Mouse (Mus musculus): ENCODE results near the gene Pla2g2c. TPM values are rescaled to one million over a fixed set of nuclear protein-coding genes. Genes with fewer than 3 reads are reported as not detected.

Gene Pla2g2c
- polyA plus RNA-seq, 1 experiment: not detected

DNA sequence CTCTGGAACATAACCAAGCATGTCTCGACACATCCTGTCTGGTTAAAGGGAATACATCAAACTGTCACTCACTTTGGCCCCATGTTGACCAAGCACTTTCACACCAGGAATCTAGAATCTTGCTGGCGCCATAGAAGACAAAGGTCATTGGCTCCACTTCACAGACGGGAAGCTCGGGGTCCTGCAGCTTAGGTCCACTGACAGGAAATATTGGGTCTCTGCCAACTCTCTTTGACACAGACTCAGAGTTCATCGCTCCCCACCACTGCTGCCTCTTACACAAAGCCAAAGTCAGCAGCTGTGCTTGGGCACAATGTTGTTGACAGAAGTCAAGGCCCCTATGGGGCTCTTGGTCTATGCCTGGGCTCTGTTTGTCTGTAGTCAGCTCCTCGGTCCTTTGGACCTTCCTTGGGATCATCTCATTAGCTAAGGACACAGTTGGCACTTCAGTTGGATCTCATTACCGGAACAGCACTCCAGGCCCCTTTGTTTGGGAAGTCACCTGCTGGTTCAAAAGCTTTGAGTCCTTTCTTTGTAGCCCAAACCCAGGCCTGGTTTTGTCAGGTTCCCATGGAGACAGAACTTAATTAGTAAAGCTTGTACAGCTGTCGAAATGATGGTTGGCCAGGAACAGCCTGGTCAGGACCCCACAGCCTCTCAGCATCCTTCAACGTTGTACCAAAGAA is 4.6 kb downstream of the Pla2g2c start:
- Histone ChIP-seq H3K79me3 (ENCODE audit: low read depth) (no peaks in the 10 kb centered on the region), H3K79me2 (ENCODE audit: control insufficient read depth, insufficient read depth) (no peaks in the 10 kb centered on the region), H3K4me3 (ENCODE audit: insufficient read depth, poor library complexity, severe bottlenecking) (no peak overlapping the region), H3K36me3 (ENCODE audit: control insufficient read depth, insufficient read depth) (no peaks in the 10 kb centered on the region), H3ac (ENCODE audit: control insufficient read depth, insufficient read length, low read depth) (no peak overlapping the region), H3K27me3 (ENCODE audit: control insufficient read depth, insufficient read depth, insufficient read length) (peaks cover 29% of the 10 kb centered on the region)
- no peak for TF ChIP-seq CEBPB (IDR thresholded peaks at IDR 0.05; ENCODE audit: low read depth)
- no peak for TF ChIP-seq MAX (IDR thresholded peaks at IDR 0.05)
- TF ChIP-seq CTCF (IDR thresholded peaks at IDR 0.05; ENCODE audit: control insufficient read depth, insufficient read depth, insufficient read length): no peak
- no peak for TF ChIP-seq USF1 (IDR thresholded peaks at IDR 0.05; ENCODE audit: low read depth)
- no peak for TF ChIP-seq MYOD1 (IDR thresholded peaks at IDR 0.05; ENCODE audit: control insufficient read depth, insufficient read length, low read depth)
- TF ChIP-seq MYOG (IDR thresholded peaks at IDR 0.05; ENCODE audit: control insufficient read depth, extremely low read depth, insufficient read length): no peak

GRCm38 (mm10) chr4:138734105-138734504 is 9.5 kb downstream of the Pla2g2c start:
- Histone ChIP-seq H3K79me3 (ENCODE audit: low read depth) (no peaks in the 10 kb centered on the region), H3K27me3 (ENCODE audit: control insufficient read depth, insufficient read depth, insufficient read length) (peaks cover 40% of the 10 kb centered on the region), H3K79me2 (ENCODE audit: control insufficient read depth, insufficient read depth) (no peaks in the 10 kb centered on the region), H3K36me3 (ENCODE audit: control insufficient read depth, insufficient read depth) (no peaks in the 10 kb centered on the region), H3K4me3 (ENCODE audit: insufficient read depth, poor library complexity, severe bottlenecking) (no peak overlapping the region), H3ac (ENCODE audit: control insufficient read depth, insufficient read length, low read depth) (no peak overlapping the region)
- TF ChIP-seq MYOG (IDR thresholded peaks at IDR 0.05; ENCODE audit: control insufficient read depth, extremely low read depth, insufficient read length) (no peak), USF1 (IDR thresholded peaks at IDR 0.05; ENCODE audit: low read depth) (no peak), CEBPB (IDR thresholded peaks at IDR 0.05; ENCODE audit: low read depth) (no peak), CTCF (IDR thresholded peaks at IDR 0.05; ENCODE audit: control insufficient read depth, insufficient read depth, insufficient read length) (no peak), MYOD1 (IDR thresholded peaks at IDR 0.05; ENCODE audit: control insufficient read depth, insufficient read length, low read depth) (no peak), FOSL1 (IDR thresholded peaks at IDR 0.05; ENCODE audit: insufficient read depth, low read length, poor library complexity, severe bottlenecking) (no peak), MAX (IDR thresholded peaks at IDR 0.05) (no peak)

DNA sequence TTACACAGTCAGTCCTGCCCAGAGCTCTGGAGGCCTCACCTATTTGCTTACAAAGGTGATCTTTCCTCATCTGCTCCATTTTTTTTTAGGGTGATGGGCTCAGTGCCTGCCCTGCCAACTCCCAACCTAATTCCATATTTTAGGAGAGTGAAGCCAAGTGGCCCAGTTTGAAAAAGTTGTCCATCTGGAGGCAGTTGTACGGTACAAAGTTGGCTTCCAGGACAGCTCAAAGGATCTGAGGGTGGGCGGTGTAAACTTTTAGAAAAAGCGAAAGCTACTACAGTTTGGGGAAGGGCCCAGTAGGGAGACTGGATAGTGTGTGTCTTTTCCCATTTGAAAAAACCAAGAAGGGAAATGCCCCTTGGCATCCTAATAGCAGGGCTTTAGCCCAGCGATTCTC is 10.3 kb downstream of the Pla2g2c start:
- peaks cover 48% of the 10 kb centered on the region for H3K27me3 ChIP-seq (ENCODE audit: control insufficient read depth, insufficient read depth, insufficient read length)
- H3ac ChIP-seq (ENCODE audit: control insufficient read depth, insufficient read length, low read depth): no peak overlapping the region
- H3K79me3 ChIP-seq (ENCODE audit: low read depth): no peaks in the 10 kb centered on the region
- no peaks in the 10 kb centered on the region for H3K79me2 ChIP-seq (ENCODE audit: control insufficient read depth, insufficient read depth)
- TF ChIP-seq USF1 (IDR thresholded peaks at IDR 0.05; ENCODE audit: low read depth) (no peak), CEBPB (IDR thresholded peaks at IDR 0.05; ENCODE audit: low read depth) (no peak), MYOG (IDR thresholded peaks at IDR 0.05; ENCODE audit: control insufficient read depth, extremely low read depth, insufficient read length) (no peak), CTCF (IDR thresholded peaks at IDR 0.05; ENCODE audit: control insufficient read depth, insufficient read depth, insufficient read length) (no peak)
- H3K4me3 ChIP-seq (ENCODE audit: insufficient read depth, poor library complexity, severe bottlenecking): no peak overlapping the region
- no peaks in the 10 kb centered on the region for H3K36me3 ChIP-seq (ENCODE audit: control insufficient read depth, insufficient read depth)

DNA sequence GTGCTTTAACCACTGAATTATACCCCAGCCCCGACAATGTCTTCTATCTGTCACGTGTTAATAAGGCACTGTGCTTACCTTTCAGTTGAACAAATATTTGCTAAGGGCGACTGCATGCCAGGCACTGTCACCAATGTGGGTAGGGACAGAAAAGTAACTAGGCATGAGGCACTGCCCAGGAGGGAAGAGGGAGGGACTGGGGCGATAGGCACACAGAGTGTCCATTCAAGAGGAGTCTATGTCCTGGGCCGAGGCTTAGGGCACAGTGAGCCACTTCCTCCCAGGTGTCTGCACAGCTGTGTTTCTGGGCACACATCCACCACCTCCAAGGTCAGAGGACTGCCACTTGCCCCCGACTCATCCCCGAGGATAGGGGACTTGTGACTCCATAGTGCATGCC is 12.4 kb downstream of the Pla2g2c start, which contains the start of gene Ubxn10:
Gene Ubxn10, minus strand, starts transcription at position 137 of the 400 bp plus-strand sequence.
- no peak for TF ChIP-seq MAX (IDR thresholded peaks at IDR 0.05)
- no peak for TF ChIP-seq CEBPB (IDR thresholded peaks at IDR 0.05; ENCODE audit: low read depth)
- no peak for TF ChIP-seq FOSL1 (IDR thresholded peaks at IDR 0.05; ENCODE audit: insufficient read depth, low read length, poor library complexity, severe bottlenecking)
- TF ChIP-seq MYOG (IDR thresholded peaks at IDR 0.05; ENCODE audit: control insufficient read depth, extremely low read depth, insufficient read length): no peak
- no peak for TF ChIP-seq USF1 (IDR thresholded peaks at IDR 0.05; ENCODE audit: low read depth)
- TF ChIP-seq CTCF (IDR thresholded peaks at IDR 0.05; ENCODE audit: control insufficient read depth, insufficient read depth, insufficient read length): no peak
- no peak for TF ChIP-seq MYOD1 (IDR thresholded peaks at IDR 0.05; ENCODE audit: control insufficient read depth, insufficient read length, low read depth)
- Histone ChIP-seq H3K79me2 (ENCODE audit: control insufficient read depth, insufficient read depth) (no peaks in the 10 kb centered on the region), H3K79me3 (ENCODE audit: low read depth) (no peaks in the 10 kb centered on the region), H3K36me3 (ENCODE audit: control insufficient read depth, insufficient read depth) (no peaks in the 10 kb centered on the region), H3K4me3 (ENCODE audit: insufficient read depth, poor library complexity, severe bottlenecking) (no peak within 1 kb of the TSS), H3K27me3 (ENCODE audit: control insufficient read depth, insufficient read depth, insufficient read length) (peaks cover 56% of the 10 kb centered on the region), H3ac (ENCODE audit: control insufficient read depth, insufficient read length, low read depth) (no peak within 1 kb of the TSS)

GRCm38 (mm10) chr4:138739136-138739851 is 14.7 kb downstream of the Pla2g2c start:
- no peak overlapping the region for H3K4me3 ChIP-seq (ENCODE audit: insufficient read depth, poor library complexity, severe bottlenecking)
- no peaks in the 10 kb centered on the region for H3K36me3 ChIP-seq (ENCODE audit: control insufficient read depth, insufficient read depth)
- TF ChIP-seq USF1 (IDR thresholded peaks at IDR 0.05; ENCODE audit: low read depth) (no peak), CTCF (IDR thresholded peaks at IDR 0.05; ENCODE audit: control insufficient read depth, insufficient read depth, insufficient read length) (no peak), MYOG (IDR thresholded peaks at IDR 0.05; ENCODE audit: control insufficient read depth, extremely low read depth, insufficient read length) (no peak), MYOD1 (IDR thresholded peaks at IDR 0.05; ENCODE audit: control insufficient read depth, insufficient read length, low read depth) (no peak), FOSL1 (IDR thresholded peaks at IDR 0.05; ENCODE audit: insufficient read depth, low read length, poor library complexity, severe bottlenecking) (no peak), CEBPB (IDR thresholded peaks at IDR 0.05; ENCODE audit: low read depth) (no peak), MAX (IDR thresholded peaks at IDR 0.05) (no peak)
- no peaks in the 10 kb centered on the region for H3K79me2 ChIP-seq (ENCODE audit: control insufficient read depth, insufficient read depth)
- no peak overlapping the region for H3ac ChIP-seq (ENCODE audit: control insufficient read depth, insufficient read length, low read depth)
- H3K27me3 ChIP-seq (ENCODE audit: control insufficient read depth, insufficient read depth, insufficient read length): peaks cover 78% of the 10 kb centered on the region
- no peaks in the 10 kb centered on the region for H3K79me3 ChIP-seq (ENCODE audit: low read depth)
